Mouse (Mus musculus) liver, embryonic 11.5 days (tissue): ENCODE measurements around the gene Rpl3. TPM values are rescaled to one million over a fixed set of nuclear protein-coding genes. Genes with fewer than 3 reads are reported as not detected.
A peak's percentile ranks its signal among the peaks of the same experiment; 100 is the strongest.

ENCODE experiments used
- ATAC-seq: fragments of 200-750 bp; cut with Nextera tagmentation; replicated peaks from 2 replicates; pipeline ENCODE4 v1.8.0; 2017; ENCODE audit warnings: moderate number of reproducible peaks, mild to moderate bottlenecking, moderate TSS enrichment, moderate library complexity; ENCODE audit not compliant: low FRiP score
- DNase-seq: peaks from one replicate; pipeline ENCODE4 v3.0.0-alpha.2; 2017; ENCODE audit warnings: low spot score
- H3K27ac ChIP-seq: fragments of 300-500 bp; sonication (generic); 2 replicates; pipeline ENCODE4 v1.5.1; 2014; ENCODE audit warnings: mild to moderate bottlenecking, low read depth, low read length, control low read depth
- H3K27me3 ChIP-seq: fragments of 300-500 bp; sonication (generic); replicated peaks from 2 replicates; pipeline ENCODE4 v1.6.1; 2014; ENCODE audit warnings: low read length, mixed read lengths; ENCODE audit not compliant: control insufficient read depth, insufficient read depth
- H3K36me3 ChIP-seq: fragments of 300-500 bp; sonication (generic); 2 replicates; pipeline ENCODE4 v1.6.1; 2014; ENCODE audit warnings: mild to moderate bottlenecking, low read length, moderate library complexity, mixed read lengths; ENCODE audit not compliant: control insufficient read depth, insufficient read depth
- H3K4me1 ChIP-seq: fragments of 300-500 bp; sonication (generic); replicated peaks from 2 replicates; pipeline ENCODE4 v1.6.1; 2014; ENCODE audit warnings: low read length, mixed read lengths; ENCODE audit not compliant: control insufficient read depth, insufficient read depth
- H3K4me2 ChIP-seq: fragments of 300-500 bp; sonication (generic); 2 replicates; pipeline ENCODE4 v1.6.1; 2014; ENCODE audit warnings: mild to moderate bottlenecking, control low read depth, moderate library complexity
- H3K4me3 ChIP-seq: fragments of 300-500 bp; sonication (generic); 2 replicates; pipeline ENCODE4 v1.5.1; 2014; ENCODE audit warnings: low read depth, low read length, control low read depth
- H3K9ac ChIP-seq: fragments of 300-500 bp; sonication (generic); 2 replicates; pipeline ENCODE4 v1.6.1; 2014; ENCODE audit warnings: low read depth, low read length, control low read depth
- H3K9me3 ChIP-seq: fragments of 300-500 bp; sonication (generic); 2 replicates; pipeline ENCODE4 v1.6.1; 2016; ENCODE audit warnings: low read length, inconsistent platforms, mixed read lengths; ENCODE audit not compliant: control insufficient read depth
- WGBS: fragments of 180-500 bp; shearing (Covaris S2); extraction: QIAGEN DNeasy Blood & Tissue Kit; methylation state at CpG from one replicate; pipeline ENCODE4 v1.1.7; 2014; 5-methylcytosine and 5-hydroxymethylcytosine counted together
- polyA plus RNA-seq: library from polyadenylated mRNA; unstranded; fragments of >200 nt; fragmentation: Nextera tagmentation; extraction: Ambion mirVana; gene quantifications from 2 replicates; pipeline ENCODE4 v1.2.1, GENCODE M21; 2014

Gene Rpl3
- polyA plus RNA-seq, 1 experiment from 2014 or later, result 1,469 TPM

DNA sequence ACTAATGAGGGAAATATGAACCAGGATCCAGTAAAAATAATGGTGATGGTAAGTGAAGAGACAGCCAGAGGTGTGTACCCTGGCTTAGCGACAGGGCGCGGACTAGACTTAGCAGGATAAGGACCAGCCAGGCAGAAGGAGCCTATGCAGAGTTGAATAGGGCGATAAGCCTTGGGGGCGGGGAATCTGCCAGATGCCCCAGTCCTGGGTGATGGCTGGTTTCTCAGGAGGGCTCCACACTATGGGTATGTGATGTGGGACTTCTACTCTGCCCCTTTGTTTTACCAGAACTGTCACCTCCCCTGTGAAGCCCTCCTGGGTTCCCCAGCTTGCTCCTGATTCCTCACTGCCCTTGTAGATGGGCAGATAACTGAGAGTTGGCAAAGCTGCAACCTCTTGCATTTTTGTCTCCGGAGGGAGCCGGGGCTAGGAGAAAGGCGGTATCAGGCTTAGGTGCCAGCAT, 6.4 kb upstream of the Rpl3 start:
- WGBS, result 24% methylated on average over 8 of the region's 8 CpGs
- Histone ChIP-seq H3K4me3 (no peak overlapping the region), H3K9me3 (no peaks in the 10 kb centered on the region), H3K27ac (peak overlapping the region; percentile 88), H3K4me2 (peak overlapping the region; percentile 55), H3K4me1 (peaks cover 40% of the 10 kb centered on the region), H3K9ac (peak overlapping the region; percentile 58), H3K27me3 (peaks cover under 1% of the 10 kb centered on the region; the same call in 1 of the 2 replicates), H3K36me3 (no peaks in the 10 kb centered on the region)
- ATAC-seq, result peak; percentile 96
- DNase-seq, result no peak

DNA sequence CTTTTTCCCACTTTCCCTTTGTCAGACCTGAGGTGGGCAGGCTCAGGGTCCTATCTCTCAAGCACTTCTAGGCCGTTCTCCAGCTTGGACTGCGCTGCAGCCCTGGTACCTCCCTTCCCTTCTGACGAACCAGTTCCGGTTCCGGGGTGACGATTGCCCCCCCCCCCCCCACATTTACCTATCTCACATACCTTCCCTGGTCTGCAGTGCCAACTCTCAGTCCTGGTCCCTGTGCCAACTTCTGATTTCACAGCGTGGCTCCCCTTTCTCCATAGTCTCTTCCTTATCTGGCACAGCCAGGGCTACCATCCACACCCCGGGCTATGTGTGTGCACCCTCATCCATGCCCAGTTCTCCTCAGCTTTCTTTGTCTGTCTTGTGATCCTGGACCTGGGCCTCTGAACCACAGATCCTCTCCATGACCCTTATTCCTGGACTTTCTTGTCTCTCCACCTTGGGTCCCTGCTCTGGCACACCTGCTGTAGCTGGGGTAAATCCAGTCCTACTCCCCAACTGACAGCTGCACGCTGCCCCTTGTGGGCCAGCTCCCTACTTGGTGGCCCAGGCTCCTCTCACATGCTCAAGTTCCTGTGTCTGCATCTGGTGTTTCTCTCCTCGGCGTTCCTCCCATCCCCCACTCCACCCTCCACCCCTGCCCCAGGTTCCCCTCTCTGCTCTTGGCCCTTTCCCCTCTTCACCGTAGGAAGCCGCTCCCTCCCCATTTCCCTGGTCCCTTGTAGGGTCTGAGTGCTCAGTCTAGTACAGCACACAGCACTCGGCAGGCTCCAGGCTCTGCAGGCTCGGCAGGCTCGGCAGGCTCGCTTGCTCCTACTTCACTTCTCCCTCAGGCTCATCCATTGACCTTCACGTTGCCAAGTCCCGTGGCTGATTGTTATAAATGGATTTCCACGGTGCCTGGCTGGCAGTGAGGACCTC, 5.5 kb upstream of the Rpl3 start:
- Histone ChIP-seq H3K4me3 (peak overlapping the region; percentile 11; the same call in 1 of the 2 replicates), H3K4me1 (peaks cover 43% of the 10 kb centered on the region), H3K9ac (peak overlapping the region; percentile 58), H3K9me3 (no peaks in the 10 kb centered on the region), H3K36me3 (no peaks in the 10 kb centered on the region), H3K27me3 (peaks cover 8% of the 10 kb centered on the region), H3K27ac (peak overlapping the region; percentile 88), H3K4me2 (peak overlapping the region; percentile 55)
- no peak for DNase-seq
- ATAC-seq, result peak; percentile 74
- 21% methylated on average over 19 of the region's 20 CpGs for WGBS

DNA sequence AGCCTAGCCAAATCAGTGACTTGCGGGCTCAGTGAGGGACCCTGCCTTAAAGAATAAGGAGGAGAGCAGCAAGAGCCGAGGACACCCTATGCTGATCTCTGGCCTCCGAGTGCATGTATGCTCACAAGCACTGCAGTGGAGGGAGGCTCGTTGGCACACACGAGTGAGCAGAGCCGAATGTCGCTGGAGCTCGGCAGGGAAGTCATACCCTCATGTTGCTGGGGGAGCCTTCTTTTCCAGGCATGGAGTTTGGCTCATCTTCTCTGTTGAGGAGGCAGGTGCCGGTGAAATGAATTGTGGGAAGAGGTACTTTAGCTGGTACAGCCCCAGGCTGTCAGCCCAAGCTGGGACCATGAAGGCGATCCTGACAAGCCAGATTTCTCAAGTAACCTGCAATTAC, 4.7 kb upstream of the Rpl3 start:
- 76% methylated on average over 10 of the region's 10 CpGs for WGBS
- peak overlapping the region; percentile 55 for H3K4me2 ChIP-seq
- ATAC-seq (no peak), DNase-seq (no peak)
- peak overlapping the region; percentile 11; the same call in 1 of the 2 replicates for H3K4me3 ChIP-seq
- H3K9me3 ChIP-seq, result no peaks in the 10 kb centered on the region
- H3K27me3 ChIP-seq, result peaks cover 15% of the 10 kb centered on the region
- no peaks in the 10 kb centered on the region for H3K36me3 ChIP-seq
- peaks cover 45% of the 10 kb centered on the region for H3K4me1 ChIP-seq
- H3K9ac ChIP-seq, result peak overlapping the region; percentile 58
- peak overlapping the region; percentile 88 for H3K27ac ChIP-seq

DNA sequence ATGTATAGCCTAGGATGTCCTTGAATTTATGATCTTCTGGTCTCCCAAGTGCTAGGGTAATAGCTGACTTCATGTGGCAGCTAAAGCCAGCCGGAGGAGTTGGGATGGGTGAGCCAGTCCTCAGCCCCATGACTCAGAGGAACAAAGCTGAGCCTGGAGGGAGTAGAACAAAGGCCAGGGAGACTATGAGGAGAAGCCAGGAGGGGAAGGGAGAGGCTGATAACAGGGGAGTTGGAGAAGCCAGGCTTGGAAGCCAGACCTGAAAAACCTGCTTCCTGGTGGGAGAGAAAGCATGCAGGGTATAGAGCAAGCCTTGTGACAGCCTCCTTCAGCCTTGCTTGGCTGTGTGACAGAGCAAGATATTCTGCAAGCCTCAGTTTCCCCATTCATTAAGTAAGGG, 3.9 kb upstream of the Rpl3 start:
- no peaks in the 10 kb centered on the region for H3K9me3 ChIP-seq
- peaks cover 18% of the 10 kb centered on the region for H3K27me3 ChIP-seq
- H3K36me3 ChIP-seq, result no peaks in the 10 kb centered on the region
- no peak overlapping the region for H3K27ac ChIP-seq
- H3K9ac ChIP-seq, result no peak overlapping the region
- 81% methylated on average over 1 of the region's 1 CpGs for WGBS
- DNase-seq (no peak), ATAC-seq (no peak)
- H3K4me1 ChIP-seq, result peaks cover 45% of the 10 kb centered on the region
- H3K4me2 ChIP-seq, result no peak overlapping the region
- H3K4me3 ChIP-seq, result no peak overlapping the region

DNA sequence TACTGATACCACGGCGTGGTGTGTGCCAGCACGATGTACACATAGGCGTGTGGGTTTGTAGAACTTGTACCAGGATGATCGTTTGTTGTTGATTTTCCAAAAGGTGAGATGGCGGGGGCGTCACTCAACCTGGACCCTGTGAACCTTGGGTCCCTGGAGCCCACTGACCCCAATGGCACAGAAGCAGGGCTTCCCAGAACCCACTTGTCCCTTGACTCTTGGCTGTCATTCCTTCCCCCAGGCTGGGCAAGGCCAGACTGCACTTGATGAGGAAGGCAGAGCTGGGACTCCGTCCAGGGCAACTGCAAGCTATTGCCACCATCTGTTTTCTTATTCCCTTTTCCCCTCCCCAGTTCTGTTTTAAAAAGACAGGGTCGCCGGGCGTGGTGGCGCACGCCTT, 2.5 kb upstream of the Rpl3 start:
- no peak overlapping the region for H3K4me2 ChIP-seq
- H3K27me3 ChIP-seq, result peaks cover 18% of the 10 kb centered on the region
- no peak overlapping the region for H3K4me3 ChIP-seq
- no peak for DNase-seq
- H3K9me3 ChIP-seq, result no peaks in the 10 kb centered on the region
- no peak overlapping the region for H3K9ac ChIP-seq
- H3K36me3 ChIP-seq, result no peaks in the 10 kb centered on the region
- H3K27ac ChIP-seq, result no peak overlapping the region
- ATAC-seq, result no peak
- WGBS, result 93% methylated on average over 13 of the region's 13 CpGs
- peaks cover 44% of the 10 kb centered on the region for H3K4me1 ChIP-seq

DNA sequence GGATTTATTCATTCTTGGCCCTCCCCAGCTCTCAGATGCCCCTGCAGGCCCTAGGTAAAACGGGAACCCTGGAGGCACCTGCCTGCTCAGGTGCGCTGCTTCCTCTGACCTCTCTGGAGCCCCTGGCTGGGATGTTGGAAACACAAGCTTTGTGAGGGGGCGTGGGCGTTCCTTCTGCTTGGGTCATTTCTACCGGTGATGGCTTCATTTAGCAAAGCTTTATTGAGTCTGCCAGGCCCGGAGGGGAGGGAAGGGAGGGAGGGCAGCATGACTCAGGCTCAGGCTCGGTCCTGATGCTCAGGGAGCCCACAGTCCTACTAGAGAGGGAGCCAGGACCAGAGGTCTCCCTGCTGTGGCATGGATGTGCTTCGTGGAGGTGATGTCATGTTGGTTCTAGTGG, 931 bp upstream of the Rpl3 start:
- Histone ChIP-seq H3K4me1 (peaks cover 30% of the 10 kb centered on the region), H3K27me3 (peaks cover 18% of the 10 kb centered on the region), H3K4me2 (peak overlapping the region; percentile 98), H3K4me3 (peak overlapping the region; percentile 79; the same call in 1 of the 2 replicates), H3K9me3 (no peaks in the 10 kb centered on the region), H3K9ac (no peak overlapping the region), H3K27ac (no peak overlapping the region), H3K36me3 (no peaks in the 10 kb centered on the region)
- ATAC-seq (no peak), DNase-seq (no peak)
- 35% methylated on average over 8 of the region's 8 CpGs for WGBS

DNA sequence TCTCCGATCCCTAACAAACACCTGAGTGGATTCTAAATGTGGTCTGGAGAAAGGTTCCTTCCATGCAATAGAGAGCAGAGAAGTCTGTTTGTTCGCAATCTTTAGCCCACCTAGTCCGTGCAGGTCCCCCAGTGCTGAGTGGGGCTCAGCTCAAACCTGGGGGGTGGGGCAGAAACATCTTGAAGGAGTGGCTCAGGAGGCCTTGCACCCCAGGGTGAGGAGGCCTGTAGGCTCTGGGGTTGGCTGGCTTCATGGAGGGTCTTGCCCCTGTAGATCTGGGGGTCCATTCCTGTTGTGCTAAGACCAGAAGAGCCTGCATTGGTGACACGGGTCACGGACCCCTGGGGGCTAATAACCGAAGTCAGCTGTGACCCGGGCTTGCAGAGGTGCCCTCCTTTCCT, 373 bp upstream of the Rpl3 start:
- peak overlapping the region; percentile 84 for H3K9ac ChIP-seq
- no peak for ATAC-seq

DNA sequence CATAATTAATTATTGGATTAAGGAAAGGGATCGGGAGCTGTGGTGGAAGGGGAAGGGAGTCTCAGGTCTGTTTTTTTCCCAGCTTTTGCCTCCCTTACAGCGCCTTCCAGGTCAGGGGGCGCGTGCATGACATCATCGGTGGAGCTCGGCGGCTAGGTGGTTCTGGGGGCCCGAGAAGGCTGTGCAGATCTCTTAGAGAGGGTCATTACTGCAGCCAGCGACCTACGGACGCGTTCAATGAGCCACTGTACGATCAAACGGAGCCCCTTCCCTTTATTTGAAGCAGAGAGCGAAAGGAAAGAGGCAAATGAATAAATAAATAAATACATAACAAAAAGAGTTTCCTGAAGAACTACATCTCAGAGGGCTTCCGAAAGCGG, 937 bp downstream of the Rpl3 start:
- Histone ChIP-seq H3K4me3 (peak overlapping the region; percentile 79), H3K9ac (peak overlapping the region; percentile 84), H3K27me3 (peaks cover 18% of the 10 kb centered on the region), H3K4me1 (peaks cover 15% of the 10 kb centered on the region), H3K36me3 (no peaks in the 10 kb centered on the region), H3K4me2 (peak overlapping the region; percentile 98), H3K9me3 (peaks cover 4% of the 10 kb centered on the region), H3K27ac (peak overlapping the region; percentile 50)
- peak; percentile 44 for DNase-seq
- WGBS, result 2% methylated on average over 17 of the region's 17 CpGs
- 0 out of 2 replicates have a peak, but pooled peaks have one; percentile 48 for ATAC-seq

More for the DNA sequence above, 373 bp upstream of the Rpl3 start:
- WGBS, result 29% methylated on average over 7 of the region's 7 CpGs
- DNase-seq, result no peak
- no peak overlapping the region for H3K27ac ChIP-seq
- no peaks in the 10 kb centered on the region for H3K36me3 ChIP-seq
- H3K4me1 ChIP-seq, result peaks cover 28% of the 10 kb centered on the region
- H3K27me3 ChIP-seq, result peaks cover 18% of the 10 kb centered on the region
- peak overlapping the region; percentile 79 for H3K4me3 ChIP-seq
- H3K4me2 ChIP-seq, result peak overlapping the region; percentile 98
- no peaks in the 10 kb centered on the region for H3K9me3 ChIP-seq
